Mouse (Mus musculus): ENCODE measurements around the gene Gm10563. TPM values are rescaled to one million over a fixed set of nuclear protein-coding genes. Genes with fewer than 3 reads are reported as not detected.

Gm10563 gene
- polyA plus RNA-seq, 1 experiment from 2014 or later = not detected

DNA sequence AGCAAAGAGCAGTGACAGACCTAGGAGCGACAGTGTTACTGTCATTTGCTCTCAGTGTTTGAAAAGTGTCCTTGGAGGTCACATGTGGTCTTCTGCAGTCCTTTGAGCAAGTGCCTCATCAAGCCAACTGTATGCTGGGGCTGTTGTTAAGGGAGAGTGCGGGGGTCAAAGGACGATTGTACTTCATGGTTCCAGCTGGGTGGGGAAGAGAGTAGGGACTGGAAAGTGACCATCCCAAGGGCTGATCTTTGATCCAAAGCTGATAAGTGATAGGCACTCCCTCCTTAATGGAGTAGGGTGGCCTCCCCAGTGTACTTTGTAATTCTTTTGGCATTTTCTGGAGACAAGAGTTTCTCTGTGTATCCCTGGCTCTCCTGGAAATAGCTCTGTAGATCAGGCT is 33.3 kb downstream of the Gm10563 start:
- Histone ChIP-seq H3K9me3 (replicated peaks) (no peaks in the 10 kb centered on the region), H3K9ac (no peak overlapping the region), H3K27ac (no peak overlapping the region), H3K4me1 (replicated peaks) (peaks cover 9% of the 10 kb centered on the region), H3K4me3 (replicated peaks) (no peak overlapping the region), H3K4me2 (no peak overlapping the region), H3K27me3 (no peaks in the 10 kb centered on the region), H3K36me3 (peaks cover 73% of the 10 kb centered on the region)
- ATAC-seq (ENCODE audit: low read depth) (no peak), DNase-seq (no peak)
- WGBS (ENCODE audit: insufficient replicate concordance) = 83% methylated on average over 3 of the region's 3 CpGs

DNA sequence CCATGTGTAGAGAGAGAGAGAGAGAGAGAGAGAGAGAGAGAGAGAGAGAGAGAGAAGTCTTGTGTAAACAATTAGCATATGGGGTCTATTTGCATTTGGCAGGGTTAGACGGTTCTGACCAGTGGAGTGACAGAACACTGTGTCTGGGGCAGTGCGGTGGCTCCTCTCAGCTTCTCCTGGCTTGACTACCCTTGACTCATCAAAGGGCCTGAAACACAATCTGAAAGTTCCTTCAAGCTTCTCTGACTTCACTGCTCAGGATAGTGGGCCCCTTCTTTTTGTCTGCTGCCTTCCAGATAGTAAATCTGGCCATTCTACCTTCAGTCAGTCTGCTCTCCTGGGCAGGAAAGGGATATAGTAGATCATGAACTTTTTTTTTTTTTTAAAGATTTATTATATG is 38.4 kb downstream of the Gm10563 start:
- Histone ChIP-seq H3K36me3 (peaks cover 45% of the 10 kb centered on the region), H3K4me1 (replicated peaks) (peaks cover 49% of the 10 kb centered on the region), H3K27ac (no peak overlapping the region), H3K27me3 (no peaks in the 10 kb centered on the region), H3K4me2 (no peak overlapping the region), H3K9ac (no peak overlapping the region), H3K9me3 (replicated peaks) (no peaks in the 10 kb centered on the region), H3K4me3 (replicated peaks) (no peak overlapping the region)
- DNase-seq (no peak), ATAC-seq (ENCODE audit: low read depth) (no peak)
- 74% methylated on average over 2 of the region's 2 CpGs for WGBS (ENCODE audit: insufficient replicate concordance)

DNA sequence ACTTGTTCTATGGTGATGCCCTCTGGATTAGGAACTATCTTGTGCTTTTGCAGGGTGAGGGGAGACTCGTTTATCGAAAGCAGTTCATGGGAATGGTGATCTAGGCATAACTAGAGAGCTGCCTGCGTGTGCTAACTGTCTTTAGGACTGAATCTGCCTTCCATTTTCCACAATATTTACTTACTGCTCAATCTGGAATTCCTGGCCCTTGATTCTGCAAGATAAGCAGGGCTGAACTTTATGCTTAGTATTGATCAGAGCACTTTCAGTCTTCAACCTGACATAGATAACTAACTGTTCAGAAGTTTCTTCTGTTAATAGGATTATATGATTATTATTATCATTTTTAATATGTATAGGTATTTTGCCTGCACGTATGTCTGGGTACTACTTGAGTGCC is 40.1 kb downstream of the Gm10563 start:
- peaks cover 57% of the 10 kb centered on the region for H3K4me1 ChIP-seq (replicated peaks)
- DNase-seq = no peak

DNA sequence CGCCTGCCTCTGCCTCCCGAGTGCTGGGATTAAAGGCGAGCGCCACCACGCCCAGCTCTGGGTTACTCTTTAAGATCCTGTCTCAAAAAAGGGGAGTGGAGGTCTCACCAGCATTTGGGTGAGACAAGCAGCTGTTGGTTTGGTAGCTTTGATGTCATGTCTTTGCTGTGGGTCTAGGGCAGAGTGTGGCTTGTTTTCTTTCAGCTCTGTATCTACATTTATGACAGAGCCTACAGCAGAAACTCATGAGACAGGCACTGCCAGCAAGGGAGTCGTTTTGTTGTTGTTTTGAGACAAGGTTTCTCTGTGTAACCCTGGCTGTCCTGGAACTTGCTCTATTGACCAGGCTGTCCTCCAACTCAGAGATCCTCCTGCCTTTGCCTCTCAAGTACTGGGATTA is 41.4 kb downstream of the Gm10563 start:
- DNase-seq (no peak), ATAC-seq (ENCODE audit: low read depth) (no peak)
- H3K27me3 ChIP-seq = no peaks in the 10 kb centered on the region
- peak overlapping the region; percentile 43 for H3K27ac ChIP-seq
- no peaks in the 10 kb centered on the region for H3K9me3 ChIP-seq (replicated peaks)
- peak overlapping the region; percentile 96; the same call in 1 of the 2 replicates for H3K4me2 ChIP-seq
- H3K9ac ChIP-seq = no peak overlapping the region
- H3K4me1 ChIP-seq (replicated peaks) = peaks cover 66% of the 10 kb centered on the region
- H3K36me3 ChIP-seq = peaks cover 21% of the 10 kb centered on the region; the same call in 1 of the 2 replicates
- WGBS (ENCODE audit: insufficient replicate concordance) = 87% methylated on average over 6 of the region's 6 CpGs
- H3K4me3 ChIP-seq (replicated peaks) = no peak overlapping the region

More for the DNA sequence above, 40.1 kb downstream of the Gm10563 start:
- Histone ChIP-seq H3K9me3 (replicated peaks) (no peaks in the 10 kb centered on the region), H3K27me3 (no peaks in the 10 kb centered on the region), H3K36me3 (peaks cover 30% of the 10 kb centered on the region), H3K4me3 (replicated peaks) (no peak overlapping the region), H3K4me2 (no peak overlapping the region), H3K9ac (no peak overlapping the region), H3K27ac (no peak overlapping the region)
- no peak for ATAC-seq (ENCODE audit: low read depth)
- 82% methylated on average over 4 of the region's 4 CpGs for WGBS (ENCODE audit: insufficient replicate concordance)

GRCm38 (mm10) chr4:155602753-155603152 is 42.5 kb downstream of the Gm10563 start:
- ATAC-seq (ENCODE audit: low read depth) = 0 out of 2 replicates have a peak, but pooled peaks have one; percentile 6
- peak overlapping the region; percentile 96 for H3K27ac ChIP-seq
- H3K9ac ChIP-seq = peak overlapping the region; percentile 94
- peaks cover 73% of the 10 kb centered on the region for H3K4me1 ChIP-seq (replicated peaks)
- peak overlapping the region; percentile 96 for H3K4me2 ChIP-seq
- WGBS (ENCODE audit: insufficient replicate concordance) = 21% methylated on average over 1 of the region's 1 CpGs
- H3K9me3 ChIP-seq (replicated peaks) = no peaks in the 10 kb centered on the region
- no peaks in the 10 kb centered on the region for H3K27me3 ChIP-seq
- H3K36me3 ChIP-seq = peaks cover 21% of the 10 kb centered on the region; the same call in 1 of the 2 replicates
- peak overlapping the region; percentile 97 for H3K4me3 ChIP-seq (replicated peaks)
- DNase-seq = no peak

GRCm38 (mm10) chr4:155601997-155602456 is 43.2 kb downstream of the Gm10563 start:
- Histone ChIP-seq H3K27me3 (no peaks in the 10 kb centered on the region), H3K36me3 (peaks cover 18% of the 10 kb centered on the region; the same call in 1 of the 2 replicates), H3K9me3 (replicated peaks) (no peaks in the 10 kb centered on the region), H3K4me2 (peak overlapping the region; percentile 96), H3K4me3 (replicated peaks) (peak overlapping the region; percentile 97), H3K4me1 (replicated peaks) (peaks cover 72% of the 10 kb centered on the region), H3K27ac (peak overlapping the region; percentile 96), H3K9ac (peak overlapping the region; percentile 94)
- ATAC-seq (ENCODE audit: low read depth) (peak; percentile 37), DNase-seq (no peak)
- 2% methylated on average over 31 of the region's 31 CpGs for WGBS (ENCODE audit: insufficient replicate concordance)

DNA sequence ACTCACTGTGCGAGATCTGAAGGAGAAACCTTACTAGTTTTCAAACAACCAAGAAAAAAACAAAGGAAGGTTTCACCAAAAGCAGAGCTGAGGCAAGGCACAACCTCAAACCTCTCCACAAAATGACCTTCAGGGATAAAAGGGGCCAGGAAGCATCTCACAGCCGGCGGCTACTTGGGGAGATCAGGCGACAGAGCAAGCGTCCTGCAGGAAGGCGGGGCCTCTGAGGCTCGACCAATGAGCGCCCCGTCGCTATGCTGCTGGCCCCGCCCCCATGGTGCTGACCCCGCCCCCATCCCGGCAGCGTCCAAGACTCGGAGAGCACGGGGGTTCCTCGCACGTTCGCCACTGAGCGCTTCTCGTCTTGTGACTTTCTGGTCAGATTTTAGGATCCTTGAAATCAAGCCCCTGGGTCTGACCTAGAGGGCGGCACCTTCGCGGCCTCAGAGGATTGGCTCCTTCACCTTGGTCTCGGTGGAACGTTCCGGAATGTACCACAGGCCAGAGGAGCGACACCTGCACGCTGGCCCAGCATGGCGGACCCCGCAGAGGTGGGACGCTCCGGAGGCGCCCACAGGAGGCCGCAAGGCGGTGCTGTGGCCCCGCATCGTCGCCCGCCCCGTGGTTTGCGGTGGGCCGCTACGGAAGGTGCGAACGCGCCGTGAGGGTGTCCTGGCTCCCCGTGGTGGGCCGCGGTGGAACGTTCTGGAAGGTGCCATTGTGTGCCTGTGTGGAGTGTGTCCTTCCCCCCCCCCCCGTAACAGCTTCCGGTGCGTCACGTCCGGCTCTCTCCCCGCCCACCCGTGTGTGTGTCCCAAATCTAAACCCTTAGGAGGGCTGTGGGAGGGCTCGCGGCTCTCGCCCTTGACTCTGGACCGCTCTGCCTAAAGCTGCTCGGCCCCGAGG is 43.9 kb downstream of the Gm10563 start, which contains the start of gene Slc35e2:
Gene Slc35e2, plus strand, starts transcription at position 326 of the 906 bp plus-strand sequence.
- peak; percentile 92 for ATAC-seq (ENCODE audit: low read depth)
- H3K27ac ChIP-seq = peak within 1 kb of the TSS; percentile 96
- peak within 1 kb of the TSS; percentile 94 for H3K9ac ChIP-seq
- peaks cover 74% of the 10 kb centered on the region for H3K4me1 ChIP-seq (replicated peaks)
- no peaks in the 10 kb centered on the region for H3K27me3 ChIP-seq
- peaks cover 15% of the 10 kb centered on the region; the same call in 1 of the 2 replicates for H3K36me3 ChIP-seq
- H3K4me2 ChIP-seq = peak within 1 kb of the TSS; percentile 96
- WGBS (ENCODE audit: insufficient replicate concordance) = under 1% methylated on average over 63 of the region's 65 CpGs
- peak; percentile 89 for DNase-seq
- no peaks in the 10 kb centered on the region for H3K9me3 ChIP-seq (replicated peaks)
- H3K4me3 ChIP-seq (replicated peaks) = peak within 1 kb of the TSS; percentile 97

DNA sequence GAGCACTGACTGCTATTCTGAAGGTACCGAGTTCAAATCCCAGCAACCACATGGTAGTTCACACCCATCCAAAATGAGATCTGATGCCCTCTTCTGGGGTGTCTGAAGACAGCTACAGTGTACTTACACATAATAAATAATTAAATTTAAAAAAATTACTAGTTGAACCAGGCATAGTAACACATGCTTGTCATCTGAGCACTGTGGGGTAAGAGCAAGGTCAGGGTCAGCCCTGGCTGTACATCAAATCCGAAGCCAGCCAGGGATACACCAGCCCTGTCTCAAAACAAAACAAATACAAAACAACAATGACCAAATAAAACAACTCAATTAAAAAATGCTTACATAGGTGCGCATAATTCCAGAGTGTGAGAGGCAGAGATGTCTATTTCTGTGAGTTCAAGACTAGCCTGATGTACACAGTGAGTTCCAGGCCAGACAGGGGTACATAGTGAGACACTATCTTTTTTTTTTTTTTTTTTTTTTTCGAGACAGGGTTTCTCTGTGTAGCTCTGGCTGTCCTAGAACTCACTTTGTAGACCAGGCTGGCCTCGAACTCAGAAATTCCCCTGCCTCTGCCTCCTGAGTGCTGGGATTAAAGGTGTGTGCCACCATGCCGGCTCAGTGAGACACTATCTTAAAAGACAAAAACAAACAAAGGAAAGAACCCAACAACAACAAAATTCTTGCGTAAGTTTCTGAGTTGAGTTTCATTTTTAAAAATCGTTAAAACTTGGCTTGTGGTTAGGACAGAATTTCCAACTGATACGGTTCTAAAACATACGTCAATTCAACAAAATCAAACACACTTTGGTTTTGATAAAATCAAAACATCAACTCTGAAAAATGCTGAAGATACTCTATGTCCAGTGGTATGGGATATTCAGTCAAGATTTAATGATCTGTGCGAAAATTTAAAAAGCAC is 45.0 kb downstream of the Gm10563 start:
- H3K27ac ChIP-seq = peak overlapping the region; percentile 96
- 62% methylated on average over 11 of the region's 11 CpGs for WGBS (ENCODE audit: insufficient replicate concordance)
- DNase-seq (no peak), ATAC-seq (ENCODE audit: low read depth) (no peak)
- peaks cover 11% of the 10 kb centered on the region; the same call in 1 of the 2 replicates for H3K36me3 ChIP-seq
- H3K4me1 ChIP-seq (replicated peaks) = peaks cover 78% of the 10 kb centered on the region
- no peaks in the 10 kb centered on the region for H3K27me3 ChIP-seq
- H3K9ac ChIP-seq = peak overlapping the region; percentile 70
- H3K4me2 ChIP-seq = peak overlapping the region; percentile 96
- peak overlapping the region; percentile 97 for H3K4me3 ChIP-seq (replicated peaks)
- no peaks in the 10 kb centered on the region for H3K9me3 ChIP-seq (replicated peaks)

DNA sequence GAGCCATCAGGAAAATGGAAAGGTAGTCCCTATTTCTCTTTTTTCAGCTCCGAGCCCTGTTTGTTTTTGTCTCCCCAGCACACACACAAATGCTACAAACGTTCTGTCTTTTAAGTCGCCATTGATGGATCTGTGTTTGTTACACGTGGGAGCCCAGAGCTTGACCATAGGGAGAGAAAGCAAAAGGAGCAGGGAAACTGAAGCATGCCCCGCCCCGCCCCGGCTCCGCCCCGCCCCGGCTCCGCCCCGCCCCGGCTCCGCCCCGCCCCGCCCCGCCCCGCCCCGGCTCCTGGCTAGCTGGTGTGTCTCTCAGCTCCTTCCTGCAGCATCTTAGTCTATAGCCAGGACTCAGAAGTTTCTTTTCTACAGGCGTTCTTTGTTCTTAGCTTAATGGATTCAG is 46.7 kb downstream of the Gm10563 start:
- Histone ChIP-seq H3K9ac (no peak overlapping the region), H3K27ac (no peak overlapping the region), H3K4me3 (replicated peaks) (no peak overlapping the region), H3K4me1 (replicated peaks) (peaks cover 62% of the 10 kb centered on the region), H3K9me3 (replicated peaks) (no peaks in the 10 kb centered on the region), H3K4me2 (no peak overlapping the region), H3K27me3 (no peaks in the 10 kb centered on the region), H3K36me3 (0 out of 2 replicates have a peak, but pooled peaks cover 3% of the 10 kb centered on the region)
- 11% methylated on average over 20 of the region's 20 CpGs for WGBS (ENCODE audit: insufficient replicate concordance)
- DNase-seq (no peak), ATAC-seq (ENCODE audit: low read depth) (no peak)

DNA sequence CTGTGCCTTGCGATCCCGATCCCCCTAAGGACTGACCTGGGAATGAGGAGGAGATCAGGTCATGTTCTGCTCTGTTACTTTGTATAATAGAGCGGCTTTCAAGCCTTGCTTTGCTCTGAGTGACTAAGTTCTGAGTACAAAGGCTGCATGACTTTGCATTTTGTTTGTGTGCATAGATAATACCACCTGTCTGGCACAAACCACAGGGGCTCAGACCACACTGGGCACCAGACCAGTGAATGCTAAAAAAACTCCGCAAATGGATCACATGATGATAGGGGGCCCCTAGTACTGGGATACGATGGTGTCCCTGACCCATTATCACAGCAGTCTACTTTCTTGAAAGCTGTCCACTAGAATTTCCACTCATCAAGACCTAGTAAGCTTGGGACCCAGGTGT is 48.6 kb downstream of the Gm10563 start:
- no peaks in the 10 kb centered on the region for H3K27me3 ChIP-seq
- peak overlapping the region; percentile 31; the same call in 1 of the 2 replicates for H3K9ac ChIP-seq
- H3K4me2 ChIP-seq = no peak overlapping the region
- 35% methylated on average over 5 of the region's 5 CpGs for WGBS (ENCODE audit: insufficient replicate concordance)
- H3K4me3 ChIP-seq (replicated peaks) = no peak overlapping the region
- H3K9me3 ChIP-seq (replicated peaks) = no peaks in the 10 kb centered on the region
- no peak for DNase-seq
- H3K4me1 ChIP-seq (replicated peaks) = peaks cover 47% of the 10 kb centered on the region
- no peaks in the 10 kb centered on the region for H3K36me3 ChIP-seq
- no peak for ATAC-seq (ENCODE audit: low read depth)
- peak overlapping the region; percentile 14; the same call in 1 of the 2 replicates for H3K27ac ChIP-seq
